Mouse (Mus musculus) midbrain, postnatal 0 days (tissue): ENCODE data around the gene Thbs2. TPM values are rescaled to one million over a fixed set of nuclear protein-coding genes. Genes with fewer than 3 reads are reported as not detected.

Source experiments
- ATAC-seq: fragments of 200-750 bp; cut with Nextera tagmentation; 2 replicates; pipeline ENCODE4 v1.8.0; 2017; ENCODE audit warnings: moderate number of reproducible peaks, mild to moderate bottlenecking, moderate TSS enrichment, moderate library complexity; ENCODE audit not compliant: low FRiP score
- DNase-seq: peaks from one replicate; pipeline ENCODE4 v3.0.0-alpha.2; 2015; ENCODE audit warnings: low spot score
- H3K27ac ChIP-seq: fragments of 300-500 bp; sonication (generic); 2 replicates; pipeline ENCODE4 v1.5.1; 2014; ENCODE audit warnings: low read depth, mild to moderate bottlenecking, low read length, mixed read lengths
- H3K27me3 ChIP-seq: fragments of 300-500 bp; sonication (generic); 2 replicates; pipeline ENCODE4 v1.6.1; 2014; ENCODE audit warnings: low read length, control low read depth, mixed read lengths; ENCODE audit not compliant: insufficient read depth
- H3K36me3 ChIP-seq: fragments of 300-500 bp; sonication (generic); 2 replicates; pipeline ENCODE4 v1.6.1; 2014; ENCODE audit warnings: low read length, control low read depth, mixed read lengths; ENCODE audit not compliant: insufficient read depth
- H3K4me1 ChIP-seq: fragments of 300-500 bp; sonication (generic); 2 replicates; pipeline ENCODE4 v1.6.1; 2014; ENCODE audit warnings: mild to moderate bottlenecking, control low read depth, antibody characterized with exemption, low read length, mixed read lengths; ENCODE audit not compliant: insufficient read depth
- H3K4me2 ChIP-seq: fragments of 300-500 bp; sonication (generic); 2 replicates; pipeline ENCODE4 v1.6.1; 2014; ENCODE audit warnings: low read depth, mild to moderate bottlenecking, low read length, mixed read lengths; ENCODE audit not compliant: poor library complexity, severe bottlenecking
- H3K4me3 ChIP-seq: fragments of 300-500 bp; sonication (generic); 2 replicates; pipeline ENCODE4 v1.5.1; 2014; ENCODE audit warnings: low read depth, mild to moderate bottlenecking, low read length, moderate library complexity
- H3K9ac ChIP-seq: fragments of 300-500 bp; sonication (generic); replicated peaks from 2 replicates; pipeline ENCODE4 v1.6.1; 2014; ENCODE audit warnings: mild to moderate bottlenecking, low read length, moderate library complexity, mixed read lengths; ENCODE audit not compliant: poor library complexity, severe bottlenecking
- H3K9me3 ChIP-seq: fragments of 300-500 bp; sonication (generic); 2 replicates; pipeline ENCODE4 v1.6.1; 2016; ENCODE audit warnings: low read length, control low read depth
- CTCF ChIP-seq: IDR thresholded peaks from 2 replicates; pipeline ENCODE4 v1.5.1; 2016; ENCODE audit warnings: antibody characterized with exemption, mild to moderate bottlenecking
- WGBS: fragments of 180-500 bp; shearing (Covaris S2); extraction: QIAGEN DNeasy Blood & Tissue Kit; methylation state at CpG from one replicate; pipeline ENCODE4 v1.1.7; 2014; 5-methylcytosine and 5-hydroxymethylcytosine counted together
- polyA plus RNA-seq: library from polyadenylated mRNA; unstranded; fragments of >200 nt; fragmentation: Nextera tagmentation; extraction: Ambion mirVana; gene quantifications from 2 replicates; pipeline ENCODE4 v1.2.1, GENCODE M21; 2015
- total RNA-seq: library from RNA; depleted of rRNA; stranded (reverse); fragments of >200 nt; gene quantifications from 2 replicates; pipeline ENCODE4 v1.2.3, GENCODE M21; 2014

Thbs2 gene
- total and polyA plus RNA-seq, 2 experiments from 2014 or later = 3.6 to 8.0 TPM

DNA sequence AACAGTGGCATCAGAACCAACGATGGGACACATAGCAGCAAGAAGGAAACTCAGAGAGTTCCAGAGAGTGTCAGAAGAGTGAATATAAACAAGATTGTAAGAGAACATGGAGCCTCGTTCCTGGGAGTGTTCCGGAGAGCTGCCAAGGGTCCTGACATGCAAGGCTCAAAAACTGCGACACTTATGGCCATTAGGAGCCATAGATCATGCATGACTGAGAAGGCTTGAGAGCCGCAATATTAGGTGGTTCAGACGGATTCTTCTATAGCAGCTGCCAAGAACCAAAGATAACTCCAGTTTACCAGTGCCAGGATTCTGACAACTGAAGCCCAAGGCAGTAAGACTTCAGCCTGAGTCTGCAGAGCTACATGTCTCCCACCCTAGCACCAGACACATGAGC is 3.1 kb upstream of the Thbs2 start:
- Histone ChIP-seq H3K9ac (no peak overlapping the region), H3K4me3 (no peak overlapping the region), H3K4me2 (no peak overlapping the region), H3K9me3 (no peaks in the 10 kb centered on the region), H3K27ac (no peak overlapping the region), H3K36me3 (no peaks in the 10 kb centered on the region), H3K4me1 (no peaks in the 10 kb centered on the region), H3K27me3 (no peaks in the 10 kb centered on the region)
- TF ChIP-seq CTCF = no peak
- no peak for DNase-seq
- ATAC-seq = no peak
- 82% methylated on average over 6 of the region's 6 CpGs for WGBS

DNA sequence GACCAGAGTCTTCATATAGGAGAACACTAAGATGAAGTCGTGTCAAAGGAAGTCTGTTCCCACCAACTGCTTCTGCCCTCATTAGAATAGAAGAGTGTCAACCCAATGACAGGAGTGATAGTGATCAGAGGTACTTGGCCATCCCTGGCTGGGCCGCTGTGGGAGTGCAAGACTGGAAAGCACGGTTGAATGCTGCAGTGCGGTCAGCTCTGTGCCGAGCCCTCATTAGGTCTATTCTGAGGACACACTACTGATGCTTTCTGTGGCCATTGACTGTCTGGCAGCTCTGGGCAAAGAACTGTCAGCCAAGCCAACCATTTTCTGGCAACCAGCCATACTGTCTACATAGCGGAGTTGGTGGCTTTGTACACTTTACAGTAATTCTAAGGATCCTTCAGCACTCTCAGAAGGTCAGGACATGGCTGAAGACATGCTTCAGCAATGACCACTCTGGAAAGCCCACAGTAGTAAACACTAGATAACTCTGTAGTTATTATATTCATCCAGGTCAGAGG is 2.3 kb upstream of the Thbs2 start:
- no peak overlapping the region for H3K4me2 ChIP-seq
- H3K9ac ChIP-seq = no peak overlapping the region
- WGBS = 84% methylated on average over 6 of the region's 6 CpGs
- TF ChIP-seq CTCF = no peak
- ATAC-seq (no peak), DNase-seq (no peak)
- no peaks in the 10 kb centered on the region for H3K36me3 ChIP-seq
- H3K27ac ChIP-seq = no peak overlapping the region
- H3K27me3 ChIP-seq = no peaks in the 10 kb centered on the region
- no peaks in the 10 kb centered on the region for H3K9me3 ChIP-seq
- H3K4me1 ChIP-seq = no peaks in the 10 kb centered on the region
- H3K4me3 ChIP-seq = no peak overlapping the region

DNA sequence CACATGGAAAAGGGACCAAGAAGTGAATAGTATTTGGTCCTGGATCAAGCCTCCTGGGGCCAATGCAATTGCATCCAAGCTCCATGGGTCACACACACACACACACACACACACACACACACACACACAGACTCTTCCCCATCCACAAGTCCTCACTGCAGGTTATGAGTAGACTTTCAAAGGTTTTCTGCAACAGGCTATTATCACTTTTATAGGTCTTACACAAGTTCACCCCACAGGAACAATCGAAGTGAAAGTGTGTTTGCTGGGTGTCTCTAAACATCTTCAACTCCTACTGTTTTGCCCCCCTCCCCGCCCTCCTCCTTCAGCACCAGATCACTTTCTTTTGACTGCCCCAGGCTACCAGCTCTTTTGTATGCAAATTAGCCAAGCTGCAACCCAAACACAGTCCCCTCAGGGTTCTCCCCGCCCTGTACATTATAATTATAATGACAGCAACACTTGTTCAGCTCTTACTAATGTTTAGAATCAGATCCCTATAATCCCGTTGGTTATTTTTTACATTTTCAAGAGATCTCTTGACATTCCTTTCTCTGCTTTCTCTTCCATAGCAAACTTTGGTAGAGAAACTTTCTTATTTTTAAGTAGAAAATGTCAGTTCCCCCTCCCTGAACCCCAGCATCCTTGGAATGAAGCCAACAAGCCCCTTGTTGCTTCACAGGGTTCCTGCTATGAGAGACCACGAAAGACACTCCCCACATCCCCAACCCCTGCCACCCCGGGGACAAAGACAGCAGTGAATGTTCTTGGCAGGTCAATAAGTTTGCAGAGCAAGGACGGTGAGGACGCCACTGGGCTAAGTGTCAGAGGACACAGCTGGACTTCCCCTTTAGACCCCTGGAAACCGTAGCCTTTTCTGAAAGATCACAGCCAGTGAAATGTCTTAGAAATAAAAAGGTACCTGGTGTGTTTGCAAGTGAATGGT is 714 bp downstream of the Thbs2 start:
- Histone ChIP-seq H3K27ac (no peak overlapping the region), H3K9ac (0 out of 2 replicates have a peak overlapping the region, but pooled peaks have one; percentile 15), H3K4me1 (no peaks in the 10 kb centered on the region), H3K4me3 (peak overlapping the region; percentile 22), H3K36me3 (no peaks in the 10 kb centered on the region), H3K4me2 (peak overlapping the region; percentile 49), H3K9me3 (no peaks in the 10 kb centered on the region), H3K27me3 (no peaks in the 10 kb centered on the region)
- WGBS = 6% methylated on average over 9 of the region's 9 CpGs
- ATAC-seq (no peak), DNase-seq (no peak)
- TF ChIP-seq CTCF = no peak

DNA sequence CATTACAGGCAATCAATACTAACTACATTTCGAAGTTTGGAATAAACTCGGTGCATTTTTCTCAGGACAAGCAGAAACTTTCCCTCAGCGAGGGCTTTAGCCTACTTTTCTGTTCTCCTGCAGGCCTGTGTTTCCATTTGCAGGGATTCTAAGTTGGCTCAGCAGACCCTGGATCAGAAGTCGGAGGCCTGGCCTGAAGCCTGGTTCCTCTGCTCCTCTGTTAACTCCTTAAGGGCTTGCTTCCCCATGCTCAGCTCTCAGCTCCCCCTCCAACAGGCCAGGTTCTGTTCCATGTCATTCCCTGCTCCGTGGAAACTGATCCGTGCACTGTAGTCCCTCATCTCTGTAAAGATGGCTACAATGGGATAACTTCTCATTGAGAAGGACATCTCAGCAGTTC is 2.1 kb downstream of the Thbs2 start:
- WGBS = 72% methylated on average over 6 of the region's 6 CpGs
- no peaks in the 10 kb centered on the region for H3K36me3 ChIP-seq
- ATAC-seq (no peak), DNase-seq (no peak)
- H3K4me1 ChIP-seq = no peaks in the 10 kb centered on the region
- TF ChIP-seq CTCF = no peak
- H3K27me3 ChIP-seq = no peaks in the 10 kb centered on the region
- no peaks in the 10 kb centered on the region for H3K9me3 ChIP-seq
- no peak overlapping the region for H3K4me2 ChIP-seq
- H3K27ac ChIP-seq = no peak overlapping the region
- H3K9ac ChIP-seq = no peak overlapping the region
- no peak overlapping the region for H3K4me3 ChIP-seq

DNA sequence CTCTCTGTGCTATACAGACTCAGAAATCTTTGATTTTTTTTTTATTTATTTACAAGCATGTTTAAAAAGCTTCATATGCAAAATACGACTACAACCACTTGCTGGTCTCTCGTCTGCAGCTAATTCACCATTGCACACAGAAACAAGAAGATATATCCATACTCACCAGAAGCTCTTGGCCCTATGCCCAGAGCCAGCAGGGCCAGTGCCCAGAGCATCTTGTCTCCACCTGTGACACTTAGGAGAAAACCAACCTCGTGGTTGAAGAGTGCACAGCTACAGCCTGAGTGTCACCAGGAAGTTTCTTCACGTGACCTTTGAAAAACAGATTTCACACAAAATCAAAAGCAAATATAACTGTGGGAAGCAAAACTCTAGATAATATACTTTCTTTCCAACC is 2.8 kb downstream of the Thbs2 start:
- H3K4me1 ChIP-seq = no peaks in the 10 kb centered on the region
- H3K9me3 ChIP-seq = no peaks in the 10 kb centered on the region
- DNase-seq (peak; percentile 79), ATAC-seq (no peak)
- no peak overlapping the region for H3K9ac ChIP-seq
- H3K4me2 ChIP-seq = no peak overlapping the region
- no peak for TF ChIP-seq CTCF
- H3K27me3 ChIP-seq = no peaks in the 10 kb centered on the region
- H3K36me3 ChIP-seq = no peaks in the 10 kb centered on the region
- 48% methylated on average over 4 of the region's 4 CpGs for WGBS
- no peak overlapping the region for H3K4me3 ChIP-seq
- H3K27ac ChIP-seq = no peak overlapping the region

DNA sequence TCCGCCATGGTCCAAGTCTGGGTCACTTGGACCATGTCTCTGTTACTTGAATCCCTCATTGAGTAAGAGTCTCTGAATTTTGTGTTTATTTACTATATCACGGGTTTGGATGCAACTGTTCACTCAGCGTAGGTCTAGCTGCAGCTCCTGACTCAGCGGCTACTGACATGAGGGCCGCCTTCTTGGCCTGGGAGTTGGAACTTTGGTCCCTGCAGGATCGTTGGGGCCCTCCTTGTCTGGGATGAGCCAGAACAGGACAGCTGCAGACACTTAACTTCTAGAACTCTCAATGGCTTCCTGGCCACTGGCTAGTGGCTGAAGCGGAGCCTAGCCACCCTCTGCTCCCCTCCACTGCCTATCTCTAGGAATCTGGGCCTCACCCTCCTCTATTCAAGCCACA is 11.2 kb downstream of the Thbs2 start:
- Histone ChIP-seq H3K36me3 (no peaks in the 10 kb centered on the region), H3K4me2 (no peak overlapping the region), H3K9me3 (no peaks in the 10 kb centered on the region), H3K27ac (no peak overlapping the region), H3K9ac (no peak overlapping the region), H3K27me3 (no peaks in the 10 kb centered on the region), H3K4me1 (no peaks in the 10 kb centered on the region), H3K4me3 (no peak overlapping the region)
- 94% methylated on average over 7 of the region's 7 CpGs for WGBS
- no peak for ATAC-seq
- TF ChIP-seq CTCF = no peak
- DNase-seq = no peak
